ENCODE assay signal across 9 mouse cellular contexts in genomic region chr6:48627511-48627924, GRCm38 (mm10). TPM values are rescaled to one million over a fixed set of nuclear protein-coding genes. Genes with fewer than 3 reads are reported as not detected.
A peak's percentile ranks its signal among the peaks of the same experiment; 100 is the strongest.
DNase-seq lines count a peak whose midpoint lies in the region; ATAC-seq lines count a peak whose summit lies in the region.
"Had no signal": no experiment of that assay in that cellular context is flagged by ENCODE, and none has a peak within 500 bp of the region (broad histone marks: within the 10 kb centered on the region; RNA-seq: fewer than 3 reads in every experiment).

No protein-coding gene starts in this region.

- H3K27ac ChIP-seq in liver, embryonic 11.5 days (ENCODE audit: low read depth, low read length): no peak overlapping the region
- no peak overlapping the region for H3K27ac ChIP-seq in forebrain, embryonic 13.5 days
- peak overlapping the region; percentile 59 for H3K27ac ChIP-seq in kidney, embryonic 16.5 days (ENCODE audit: low read length)
- H3K27ac ChIP-seq in neural tube, embryonic 13.5 days (replicated peaks): no peak overlapping the region

- no peaks in the 10 kb centered on the region for H3K9me3 ChIP-seq in liver, embryonic 11.5 days (ENCODE audit: control insufficient read depth, low read length)
- H3K9me3 ChIP-seq in forebrain, embryonic 13.5 days (replicated peaks): no peaks in the 10 kb centered on the region
- no peaks in the 10 kb centered on the region for H3K9me3 ChIP-seq in kidney, embryonic 16.5 days (ENCODE audit: low read length)
- no peaks in the 10 kb centered on the region for H3K9me3 ChIP-seq in neural tube, embryonic 13.5 days

- H3K36me3 ChIP-seq in liver, embryonic 11.5 days (ENCODE audit: control insufficient read depth, insufficient read depth, low read length): no peaks in the 10 kb centered on the region
- no peaks in the 10 kb centered on the region for H3K36me3 ChIP-seq in forebrain, embryonic 13.5 days (ENCODE audit: poor library complexity, severe bottlenecking)
- H3K36me3 ChIP-seq in kidney, embryonic 16.5 days (ENCODE audit: insufficient read depth, low read length): no peaks in the 10 kb centered on the region
- no peaks in the 10 kb centered on the region for H3K36me3 ChIP-seq in neural tube, embryonic 13.5 days

- WGBS in liver, embryonic 11.5 days: 5% methylated on average over 7 of the region's 7 CpGs
- 3% methylated on average over 7 of the region's 7 CpGs for WGBS in forebrain, embryonic 13.5 days
- under 1% methylated on average over 7 of the region's 7 CpGs for WGBS in kidney, embryonic 16.5 days
- 3% methylated on average over 7 of the region's 7 CpGs for WGBS in neural tube, embryonic 13.5 days

- peak overlapping the region; percentile 72 for H3K4me2 ChIP-seq in liver, embryonic 11.5 days
- peak overlapping the region; percentile 77 for H3K4me2 ChIP-seq in forebrain, embryonic 13.5 days
- peak overlapping the region; percentile 82 for H3K4me2 ChIP-seq in kidney, embryonic 16.5 days (replicated peaks; ENCODE audit: low read depth, low read length)
- peak overlapping the region; percentile 83 for H3K4me2 ChIP-seq in neural tube, embryonic 13.5 days

- ATAC-seq in liver, embryonic 11.5 days (replicated peaks; ENCODE audit: low FRiP score): no peak
- no peak for ATAC-seq in forebrain, embryonic 13.5 days
- no peak for ATAC-seq in kidney, embryonic 16.5 days (ENCODE audit: low FRiP score, low TSS enrichment)
- no peak for ATAC-seq in neural tube, embryonic 13.5 days (ENCODE audit: low read depth)

- H3K4me1 ChIP-seq in liver, embryonic 11.5 days (replicated peaks; ENCODE audit: control insufficient read depth, insufficient read depth, low read length): no peaks in the 10 kb centered on the region; the same call in 1 of the 2 replicates
- peaks cover 20% of the 10 kb centered on the region for H3K4me1 ChIP-seq in forebrain, embryonic 13.5 days
- peaks cover 18% of the 10 kb centered on the region for H3K4me1 ChIP-seq in kidney, embryonic 16.5 days (ENCODE audit: insufficient read depth, low read length)
- peaks cover 29% of the 10 kb centered on the region for H3K4me1 ChIP-seq in neural tube, embryonic 13.5 days (replicated peaks)

- peak; percentile 39 for DNase-seq in liver, embryonic 11.5 days (ENCODE audit: low spot score)
- no peak for DNase-seq in liver
- no peak for DNase-seq in layer of hippocampus, postnatal 10 days (ENCODE audit: low spot score in 2 of 2)
- no peak for DNase-seq in gastrocnemius, postnatal 25 days
- no peak for DNase-seq in ovary, postnatal 14 days (ENCODE audit: low spot score)

- H3K27me3 ChIP-seq in liver, embryonic 11.5 days (replicated peaks; ENCODE audit: control insufficient read depth, insufficient read depth, low read length): peaks cover 28% of the 10 kb centered on the region
- H3K27me3 ChIP-seq in forebrain, embryonic 13.5 days: peaks cover 50% of the 10 kb centered on the region
- peaks cover 4% of the 10 kb centered on the region; the same call in 1 of the 2 replicates for H3K27me3 ChIP-seq in kidney, embryonic 16.5 days (ENCODE audit: insufficient read depth, low read length)
- peaks cover 42% of the 10 kb centered on the region for H3K27me3 ChIP-seq in neural tube, embryonic 13.5 days

- H3K4me3 ChIP-seq in liver, embryonic 11.5 days (ENCODE audit: low read depth, low read length): peak overlapping the region; percentile 45
- H3K4me3 ChIP-seq in forebrain, embryonic 13.5 days: peak overlapping the region; percentile 46
- H3K4me3 ChIP-seq in kidney, embryonic 16.5 days (ENCODE audit: low read length): peak overlapping the region; percentile 57
- peak overlapping the region; percentile 50 for H3K4me3 ChIP-seq in neural tube, embryonic 13.5 days

- H3K9ac ChIP-seq in liver, embryonic 11.5 days (ENCODE audit: low read depth, low read length): no peak overlapping the region
- H3K9ac ChIP-seq in forebrain, embryonic 13.5 days: peak overlapping the region; percentile 64
- H3K9ac ChIP-seq in kidney, embryonic 16.5 days (replicated peaks; ENCODE audit: low read length): peak overlapping the region; percentile 72
- H3K9ac ChIP-seq in neural tube, embryonic 13.5 days: peak overlapping the region; percentile 72

RNA-seq across cellular contexts. Expression of gene AI854703, which starts 1.0 kb away (rescaled TPM):
- polyA plus RNA-seq in liver, embryonic 11.5 days (2014; fragmentation: Nextera tagmentation; extraction: Ambion mirVana): 0.40 and 0.45 TPM in 2 replicates
- 3.1 and 5.4 TPM in 2 replicates for polyA plus RNA-seq in forebrain, embryonic 13.5 days (2015; fragmentation: Nextera tagmentation; extraction: Ambion mirVana)
- 4.3 and 5.4 TPM in 2 replicates for polyA plus RNA-seq in kidney, embryonic 16.5 days (2015; fragmentation: Nextera tagmentation; extraction: Ambion mirVana)
- 11.2 and 12.7 TPM in 2 replicates for polyA plus RNA-seq in neural tube, embryonic 13.5 days (2015; fragmentation: Nextera tagmentation; extraction: Ambion mirVana)
- 10 to 100 TPM; 13.7 to 15.5 TPM for total RNA-seq in layer of hippocampus, postnatal 10 days (2021)
- under 1 TPM; 0.24 to 0.38 TPM for total RNA-seq in gastrocnemius, postnatal 25 days (2021)

RNA-seq across cellular contexts. Expression of gene Gimap8, which starts 19.5 kb away (rescaled TPM):
- polyA plus RNA-seq in liver, embryonic 11.5 days (2014; fragmentation: Nextera tagmentation; extraction: Ambion mirVana): 0.32 and 1.1 TPM in 2 replicates
- polyA plus RNA-seq in forebrain, embryonic 13.5 days (2015; fragmentation: Nextera tagmentation; extraction: Ambion mirVana): 0.19 and 0.28 TPM in 2 replicates
- polyA plus RNA-seq in kidney, embryonic 16.5 days (2015; fragmentation: Nextera tagmentation; extraction: Ambion mirVana): 3.5 TPM in 2 replicates
- polyA plus RNA-seq in neural tube, embryonic 13.5 days (2015; fragmentation: Nextera tagmentation; extraction: Ambion mirVana): 0.74 TPM in 2 replicates
- total RNA-seq in layer of hippocampus, postnatal 10 days (2021): 1 to 10 TPM; 1.5 to 1.7 TPM
- total RNA-seq in gastrocnemius, postnatal 25 days (2021): 1 to 10 TPM; 2.1 to 3.0 TPM

RNA-seq across cellular contexts. Expression of gene Zfp775, which starts 25.7 kb away (rescaled TPM):
- 2.7 and 3.3 TPM in 2 replicates for polyA plus RNA-seq in liver, embryonic 11.5 days (2014; fragmentation: Nextera tagmentation; extraction: Ambion mirVana)
- polyA plus RNA-seq in forebrain, embryonic 13.5 days (2015; fragmentation: Nextera tagmentation; extraction: Ambion mirVana): 13.4 and 13.8 TPM in 2 replicates
- 7.5 and 9.3 TPM in 2 replicates for polyA plus RNA-seq in kidney, embryonic 16.5 days (2015; fragmentation: Nextera tagmentation; extraction: Ambion mirVana)
- polyA plus RNA-seq in neural tube, embryonic 13.5 days (2015; fragmentation: Nextera tagmentation; extraction: Ambion mirVana): 11.3 and 15.7 TPM in 2 replicates
- 1 to 10 TPM; 5.6 to 6.6 TPM for total RNA-seq in layer of hippocampus, postnatal 10 days (2021)
- 1 to 10 TPM; 6.5 to 6.9 TPM for total RNA-seq in gastrocnemius, postnatal 25 days (2021)

RNA-seq across cellular contexts. Expression of gene Gm44965, which starts 33.8 kb away (rescaled TPM):
- polyA plus RNA-seq in liver, embryonic 11.5 days (2014; fragmentation: Nextera tagmentation; extraction: Ambion mirVana): not detected in 2 replicates
- polyA plus RNA-seq in forebrain, embryonic 13.5 days (2015; fragmentation: Nextera tagmentation; extraction: Ambion mirVana): 1.7 TPM in 1 of 2 replicates, not detected in the other
- 0.69 TPM in 1 of 2 replicates, not detected in the other for polyA plus RNA-seq in kidney, embryonic 16.5 days (2015; fragmentation: Nextera tagmentation; extraction: Ambion mirVana)
- not detected in 2 replicates for polyA plus RNA-seq in neural tube, embryonic 13.5 days (2015; fragmentation: Nextera tagmentation; extraction: Ambion mirVana)
- total RNA-seq in layer of hippocampus, postnatal 10 days (2021): not detected
- 1 to 10 TPM in 1 of 2 experiments, not detected in 1; 1.5 TPM for total RNA-seq in gastrocnemius, postnatal 25 days (2021)
- total RNA-seq: left cerebral cortex, postnatal 25 days had no signal

RNA-seq across cellular contexts. Expression of gene Repin1, which starts 33.8 kb away (rescaled TPM):
- polyA plus RNA-seq in liver, embryonic 11.5 days (2014; fragmentation: Nextera tagmentation; extraction: Ambion mirVana): 20.0 and 20.1 TPM in 2 replicates
- polyA plus RNA-seq in forebrain, embryonic 13.5 days (2015; fragmentation: Nextera tagmentation; extraction: Ambion mirVana): 35.8 and 38.8 TPM in 2 replicates
- polyA plus RNA-seq in kidney, embryonic 16.5 days (2015; fragmentation: Nextera tagmentation; extraction: Ambion mirVana): 52.9 and 59.3 TPM in 2 replicates
- polyA plus RNA-seq in neural tube, embryonic 13.5 days (2015; fragmentation: Nextera tagmentation; extraction: Ambion mirVana): 38.0 and 40.3 TPM in 2 replicates
- total RNA-seq in layer of hippocampus, postnatal 10 days (2021): 10 to 100 TPM; 29.2 to 30.1 TPM
- 10 to 100 TPM; 21.0 to 23.0 TPM for total RNA-seq in gastrocnemius, postnatal 25 days (2021)
